Comparison of ENCODE assay signal across 17 mouse cellular contexts in the genomic region with DNA sequence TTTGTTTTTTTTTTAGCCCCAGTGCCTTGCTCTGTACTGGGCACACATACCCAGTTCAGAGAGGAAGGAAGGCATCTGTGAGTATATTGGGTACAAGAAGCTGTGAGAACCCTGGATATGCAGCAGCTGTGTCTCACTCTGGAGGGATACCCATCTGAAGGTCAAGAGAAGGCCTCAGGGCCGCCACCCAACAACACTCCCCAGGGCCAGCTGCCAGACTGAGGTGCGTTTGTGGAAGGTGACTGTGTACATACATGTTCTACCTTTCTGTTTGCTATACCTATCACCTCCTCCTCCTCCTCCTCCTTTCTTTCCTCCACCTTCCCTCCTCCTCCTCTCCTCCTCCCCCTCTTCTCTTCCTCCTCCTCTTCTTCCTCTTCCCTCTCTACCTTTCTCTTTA. TPM values are rescaled to one million over a fixed set of nuclear protein-coding genes. Genes with fewer than 3 reads are reported as not detected.
DNase-seq lines count a peak whose midpoint lies in the region; ATAC-seq lines count a peak whose summit lies in the region.
"Had no signal": no experiment of that assay in that cellular context is flagged by ENCODE, and none has a peak within 500 bp of the region (broad histone marks: within the 10 kb centered on the region; RNA-seq: fewer than 3 reads in every experiment).

A gene (plus strand): TSS at position 17 of the 400 bp plus-strand sequence.

- no peak within 1 kb of the TSS for H3K4me3 ChIP-seq in liver, embryonic 11.5 days (ENCODE audit: low read depth, low read length)
- H3K4me3 ChIP-seq in embryonic facial prominence, embryonic 12.5 days, result no peak within 1 kb of the TSS
- peak within 1 kb of the TSS; percentile 44 for H3K4me3 ChIP-seq in intestine, embryonic 15.5 days (replicated peaks)
- H3K4me3 ChIP-seq: forebrain, embryonic 15.5 days; limb, embryonic 12.5 days; neural tube, embryonic 12.5 days had no signal

- no peak for DNase-seq in liver, embryonic 11.5 days (ENCODE audit: low spot score)
- DNase-seq in liver, result no peak
- peak; percentile 51 for DNase-seq in lung, postnatal 36 days
- DNase-seq in B cell, adult 2 months, result no peak
- no peak for DNase-seq in cerebellum, postnatal 4 days (ENCODE audit: low spot score in 2 of 2)
- DNase-seq: adrenal gland, postnatal 25 days; cerebellum, adult 11-12 months; gastrocnemius, postnatal 14 days; right cerebral cortex, adult 18-20 months; thymus, postnatal 36 days had no signal

- no peak within 1 kb of the TSS for H3K27ac ChIP-seq in liver, embryonic 11.5 days (ENCODE audit: low read depth, low read length)
- no peak within 1 kb of the TSS for H3K27ac ChIP-seq in embryonic facial prominence, embryonic 12.5 days
- peak within 1 kb of the TSS; percentile 98 for H3K27ac ChIP-seq in intestine, embryonic 15.5 days
- H3K27ac ChIP-seq: forebrain, embryonic 15.5 days; heart, embryonic 15.5 days; limb, embryonic 12.5 days; neural tube, embryonic 12.5 days had no signal

- peaks cover 48% of the 10 kb centered on the region for H3K4me1 ChIP-seq in liver, embryonic 11.5 days (replicated peaks; ENCODE audit: control insufficient read depth, insufficient read depth, low read length)
- peaks cover 14% of the 10 kb centered on the region for H3K4me1 ChIP-seq in embryonic facial prominence, embryonic 12.5 days
- H3K4me1 ChIP-seq in intestine, embryonic 15.5 days (replicated peaks), result peaks cover 13% of the 10 kb centered on the region; the same call in 1 of the 2 replicates
- H3K4me1 ChIP-seq: forebrain, embryonic 15.5 days; limb, embryonic 12.5 days had no signal

- no peak for ATAC-seq in liver, embryonic 11.5 days (replicated peaks; ENCODE audit: low FRiP score)
- ATAC-seq in embryonic facial prominence, embryonic 12.5 days (ENCODE audit: insufficient number of reproducible peaks, insufficient read depth, low FRiP score, low TSS enrichment), result no peak
- ATAC-seq in intestine, embryonic 15.5 days, result no peak
- ATAC-seq: forebrain, embryonic 15.5 days had no signal

- H3K4me2 ChIP-seq in liver, embryonic 11.5 days, result peak within 1 kb of the TSS; percentile 26
- H3K4me2 ChIP-seq in embryonic facial prominence, embryonic 12.5 days (replicated peaks), result 0 out of 2 replicates have a peak within 1 kb of the TSS, but pooled peaks have one; percentile 6
- H3K4me2 ChIP-seq in intestine, embryonic 15.5 days (replicated peaks), result peak within 1 kb of the TSS; percentile 52
- H3K4me2 ChIP-seq: forebrain, embryonic 15.5 days; heart, embryonic 15.5 days; limb, embryonic 12.5 days; midbrain, embryonic 11.5 days; neural tube, embryonic 12.5 days had no signal

- WGBS in liver, embryonic 11.5 days, result 70% methylated on average over 2 of the region's 2 CpGs
- WGBS in embryonic facial prominence, embryonic 12.5 days, result 59% methylated on average over 2 of the region's 2 CpGs
- 54% methylated on average over 2 of the region's 2 CpGs for WGBS in intestine, embryonic 15.5 days

- H3K9ac ChIP-seq in liver, embryonic 11.5 days (ENCODE audit: low read depth, low read length), result no peak within 1 kb of the TSS
- H3K9ac ChIP-seq in embryonic facial prominence, embryonic 12.5 days, result no peak within 1 kb of the TSS
- 0 out of 2 replicates have a peak within 1 kb of the TSS, but pooled peaks have one; percentile 62 for H3K9ac ChIP-seq in intestine, embryonic 15.5 days
- H3K9ac ChIP-seq: forebrain, embryonic 15.5 days; heart, embryonic 15.5 days; limb, embryonic 12.5 days; neural tube, embryonic 12.5 days had no signal

- peaks cover 12% of the 10 kb centered on the region; the same call in 1 of the 2 replicates for H3K27me3 ChIP-seq in liver, embryonic 11.5 days (replicated peaks; ENCODE audit: control insufficient read depth, insufficient read depth, low read length)
- peaks cover 21% of the 10 kb centered on the region for H3K27me3 ChIP-seq in embryonic facial prominence, embryonic 12.5 days
- H3K27me3 ChIP-seq in intestine, embryonic 15.5 days (replicated peaks), result no peaks in the 10 kb centered on the region

- no peaks in the 10 kb centered on the region for H3K9me3 ChIP-seq in liver, embryonic 11.5 days (ENCODE audit: control insufficient read depth, low read length)
- no peaks in the 10 kb centered on the region for H3K9me3 ChIP-seq in embryonic facial prominence, embryonic 12.5 days
- no peaks in the 10 kb centered on the region for H3K9me3 ChIP-seq in intestine, embryonic 15.5 days
- H3K9me3 ChIP-seq: forebrain, embryonic 15.5 days; heart, embryonic 15.5 days; limb, embryonic 12.5 days; neural tube, embryonic 12.5 days had no signal

- no peaks in the 10 kb centered on the region for H3K36me3 ChIP-seq in liver, embryonic 11.5 days (ENCODE audit: control insufficient read depth, insufficient read depth, low read length)
- H3K36me3 ChIP-seq in embryonic facial prominence, embryonic 12.5 days, result no peaks in the 10 kb centered on the region
- H3K36me3 ChIP-seq in intestine, embryonic 15.5 days, result no peaks in the 10 kb centered on the region
- H3K36me3 ChIP-seq: forebrain, embryonic 15.5 days; heart, embryonic 15.5 days; limb, embryonic 12.5 days; neural tube, embryonic 12.5 days had no signal

RNA-seq across cellular contexts. Expression of the gene that starts here (rescaled TPM):
- polyA plus RNA-seq in liver, embryonic 11.5 days (2014; fragmentation: Nextera tagmentation; extraction: Ambion mirVana), result 1.8 and 2.2 TPM in 2 replicates
- 2.4 and 3.3 TPM in 2 replicates for polyA plus RNA-seq in embryonic facial prominence, embryonic 12.5 days (2016; fragmentation: Nextera tagmentation; extraction: Ambion mirVana)
- polyA plus RNA-seq in intestine, embryonic 15.5 days (2015; fragmentation: Nextera tagmentation; extraction: Ambion mirVana), result 84.7 and 86.9 TPM in 2 replicates
- polyA plus RNA-seq: forebrain, embryonic 15.5 days had no signal

Comparison
In these comparisons a context has a peak if more than half of its experiments do, and no peak if none do; other contexts are left out.
1. RNA of the gene that starts here (polyA plus RNA-seq): 84.7 to 86.9 TPM in intestine, embryonic 15.5 days; 2.4 to 3.3 TPM in embryonic facial prominence, embryonic 12.5 days and 1.8 to 2.2 TPM in liver, embryonic 11.5 days; every median in the first group is over 10 times any median in the second.
2. Peak in every context shown above with its lines, with median percentiles within 50 percentile points of each other: H3K4me2 ChIP-seq.